Mouse (Mus musculus) embryonic fibroblast, embryonic 13.5 days (primary cell): ENCODE data around the gene Atxn2l. TPM values are rescaled to one million over a fixed set of nuclear protein-coding genes. Genes with fewer than 3 reads are reported as not detected.

ENCODE experiments used
- H3K27ac ChIP-seq: 2 replicates; pipeline ENCODE4 v1.5.1; 2012; ENCODE audit warnings: low read length, control low read depth, inconsistent platforms; ENCODE audit not compliant: insufficient read depth
- H3K4me1 ChIP-seq: 2 replicates; pipeline ENCODE4 v1.6.1; 2011; ENCODE audit warnings: low read length; ENCODE audit not compliant: control insufficient read depth, insufficient read depth
- H3K4me3 ChIP-seq: 2 replicates; pipeline ENCODE4 v1.5.1; 2011; ENCODE audit warnings: mild to moderate bottlenecking, control low read depth, low read length; ENCODE audit not compliant: insufficient read depth
- CTCF ChIP-seq: IDR thresholded peaks from 2 replicates; pipeline ENCODE4 v1.5.1; 2011; ENCODE audit warnings: mild to moderate bottlenecking, control low read depth, low read length, moderate library complexity, borderline replicate concordance; ENCODE audit not compliant: insufficient read depth
- POLR2A ChIP-seq: IDR thresholded peaks from 2 replicates; pipeline ENCODE4 v1.6.1; 2011; ENCODE audit warnings: low read depth, mild to moderate bottlenecking, control low read depth, low read length, moderate library complexity
- polyA plus RNA-seq: library from polyadenylated mRNA; stranded (reverse); fragments of >200 nt; gene quantifications from 2 replicates; pipeline ENCODE4 v1.2.4, GENCODE M21; 2011; ENCODE audit warnings: low read depth; ENCODE audit not compliant: missing spikeins, insufficient read length

The Atxn2l gene
- polyA plus RNA-seq, 1 experiment, result 149 TPM

DNA sequence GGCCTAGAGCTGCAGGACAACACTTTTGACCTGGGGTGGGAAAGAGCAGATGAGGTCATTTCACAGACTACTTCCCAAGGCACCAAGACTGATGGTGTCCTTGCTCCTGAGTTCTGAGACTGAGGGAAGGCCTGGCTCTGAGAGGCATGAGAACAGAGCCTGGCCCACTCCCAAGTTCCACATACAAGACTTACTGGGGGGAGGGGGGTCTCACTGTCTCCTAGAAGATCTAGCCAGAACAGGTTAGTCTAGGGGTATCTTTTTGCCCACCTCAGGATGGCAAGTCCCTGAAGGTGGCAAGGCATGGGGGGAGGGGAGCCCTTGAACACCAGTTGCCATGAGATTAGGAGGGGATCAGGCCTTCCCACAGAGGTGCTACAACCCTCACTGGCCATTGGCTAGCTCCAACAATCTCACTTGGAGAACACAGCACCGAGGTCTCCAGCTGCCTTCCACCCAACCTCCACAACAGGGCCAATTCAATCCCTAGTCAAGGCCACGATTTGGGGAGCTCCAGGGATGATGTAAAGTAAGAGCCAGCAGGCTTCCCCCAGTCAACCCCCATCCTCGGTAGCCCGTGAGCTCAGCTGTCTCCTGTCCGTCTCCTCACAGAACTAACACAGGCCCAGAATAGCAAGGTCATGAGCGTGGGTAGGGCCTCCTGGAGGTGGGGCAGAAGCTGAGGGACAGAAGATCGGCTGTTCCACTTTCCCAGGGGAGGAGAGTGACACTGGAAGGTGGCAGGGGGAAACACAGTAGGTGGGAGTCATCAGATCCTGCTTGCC, 37.8 kb downstream of the Atxn2l start:
- no peak overlapping the region for H3K4me3 ChIP-seq
- no peak for TF ChIP-seq POLR2A
- no peak for TF ChIP-seq CTCF
- H3K4me1 ChIP-seq, result no peaks in the 10 kb centered on the region
- no peak overlapping the region for H3K27ac ChIP-seq

DNA sequence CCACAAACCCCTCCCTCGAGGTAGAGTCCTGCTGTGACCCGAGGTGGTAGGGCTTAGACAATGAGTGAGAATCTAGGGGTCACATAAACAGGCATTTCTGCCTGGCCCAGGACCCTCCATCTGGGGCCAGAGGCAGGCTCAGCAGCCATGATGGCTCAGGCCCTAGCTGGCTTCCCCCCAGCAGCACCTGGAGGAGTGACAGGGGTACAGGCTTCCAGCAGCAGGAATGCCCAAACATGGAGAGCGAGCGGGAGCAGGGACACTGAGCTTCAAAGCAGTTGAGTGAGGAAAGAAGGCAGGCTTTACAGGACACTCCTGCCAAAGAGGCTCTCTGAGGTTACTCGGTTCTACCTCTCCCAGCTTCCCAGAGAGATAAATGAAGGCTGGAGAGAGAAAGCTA, 38.4 kb downstream of the Atxn2l start:
- H3K4me1 ChIP-seq, result no peaks in the 10 kb centered on the region
- TF ChIP-seq POLR2A, result no peak
- no peak for TF ChIP-seq CTCF
- H3K27ac ChIP-seq, result no peak overlapping the region
- H3K4me3 ChIP-seq, result no peak overlapping the region

DNA sequence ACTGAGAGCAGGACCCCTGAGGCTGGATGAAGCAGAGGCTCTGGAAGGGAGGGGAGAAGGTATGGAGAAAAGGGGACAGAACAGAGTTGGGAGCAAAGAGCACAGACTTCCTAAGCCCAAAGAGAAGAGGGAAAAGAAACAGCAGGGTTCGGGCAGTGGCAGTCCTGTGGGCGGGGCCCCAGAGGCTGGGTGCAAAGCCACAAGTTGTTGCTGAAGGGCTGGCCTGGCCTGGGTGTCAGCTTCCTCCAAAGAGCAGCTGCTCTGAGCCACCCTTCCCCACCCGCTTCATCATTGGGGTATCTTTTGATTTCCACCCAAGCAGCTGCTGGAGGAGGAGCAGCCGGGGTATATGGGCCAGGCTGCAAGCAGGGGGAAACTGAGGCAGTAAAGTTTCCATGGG, 39.1 kb downstream of the Atxn2l start:
- Histone ChIP-seq H3K4me3 (no peak overlapping the region), H3K4me1 (no peaks in the 10 kb centered on the region), H3K27ac (no peak overlapping the region)
- TF ChIP-seq CTCF (no peak), POLR2A (no peak)

DNA sequence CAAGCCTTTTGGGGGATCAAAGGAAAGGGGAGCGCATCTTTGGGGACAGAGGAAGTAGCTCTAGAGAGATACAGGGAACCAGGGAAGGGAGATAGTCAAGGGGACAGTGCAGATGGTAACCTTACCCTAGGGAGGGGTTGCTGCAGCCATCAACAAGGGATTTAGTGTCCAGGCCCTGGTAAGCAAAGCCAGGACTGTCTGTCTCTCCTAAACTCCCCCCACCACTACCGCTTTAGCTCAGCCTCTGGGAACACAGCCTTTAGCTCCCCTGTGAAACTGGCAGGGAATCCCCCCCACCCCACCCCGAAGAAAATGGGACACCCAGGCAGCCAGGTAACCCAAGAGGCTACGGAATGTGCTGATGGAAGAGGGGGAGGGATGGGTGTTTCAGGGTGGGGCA, 39.7 kb downstream of the Atxn2l start:
- no peak overlapping the region for H3K4me3 ChIP-seq
- H3K4me1 ChIP-seq, result no peaks in the 10 kb centered on the region
- no peak overlapping the region for H3K27ac ChIP-seq
- TF ChIP-seq CTCF, result no peak
- TF ChIP-seq POLR2A, result no peak

DNA sequence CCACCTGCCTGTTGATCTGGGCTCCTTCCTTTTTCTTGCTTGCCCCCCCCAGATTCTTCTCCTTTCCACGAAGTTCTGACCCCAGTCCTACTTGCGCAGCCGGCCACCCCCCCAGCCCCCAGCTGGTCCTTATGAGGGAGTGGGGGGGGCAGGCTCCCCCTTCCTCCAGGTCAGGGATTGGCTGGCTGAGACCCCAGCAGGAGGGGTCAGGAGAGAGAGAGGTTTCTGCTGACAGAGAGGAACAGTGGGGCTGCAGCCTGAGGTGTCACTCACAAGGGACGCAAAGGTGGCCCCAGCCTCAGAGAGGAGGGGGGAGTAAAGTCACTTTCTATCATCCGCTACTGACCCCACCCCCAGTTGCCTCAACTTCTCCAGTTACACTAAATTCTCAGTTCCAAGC, 40.2 kb downstream of the Atxn2l start, which contains the start of gene Atp2a1:
Atp2a1 (minus strand) TSS at position 105 of the 400 bp plus-strand sequence.
- H3K4me1 ChIP-seq, result no peaks in the 10 kb centered on the region
- H3K27ac ChIP-seq, result no peak within 1 kb of the TSS
- TF ChIP-seq CTCF (no peak), POLR2A (no peak)
- no peak within 1 kb of the TSS for H3K4me3 ChIP-seq

DNA sequence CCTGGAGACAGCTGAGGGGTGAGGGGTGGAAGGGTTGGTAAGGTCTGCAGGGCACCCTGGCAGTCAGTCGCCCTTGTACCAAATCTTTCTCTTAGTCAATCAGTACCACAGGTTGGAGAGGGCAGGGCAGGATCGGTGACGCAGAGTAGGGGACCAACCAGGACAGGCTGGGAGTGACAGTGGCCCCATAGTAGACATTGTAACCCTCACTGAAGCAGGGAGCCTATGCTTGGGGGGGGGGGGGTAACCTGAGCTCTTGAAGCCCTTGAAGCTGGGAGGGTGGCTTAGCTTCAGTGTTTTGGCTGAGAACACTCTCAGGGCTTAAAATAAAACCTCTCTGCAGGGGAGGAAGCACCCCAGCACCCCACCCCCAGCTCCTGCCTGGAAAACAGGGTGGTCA, 41.6 kb downstream of the Atxn2l start:
- no peaks in the 10 kb centered on the region for H3K4me1 ChIP-seq
- no peak overlapping the region for H3K4me3 ChIP-seq
- H3K27ac ChIP-seq, result no peak overlapping the region
- no peak for TF ChIP-seq CTCF
- no peak for TF ChIP-seq POLR2A

DNA sequence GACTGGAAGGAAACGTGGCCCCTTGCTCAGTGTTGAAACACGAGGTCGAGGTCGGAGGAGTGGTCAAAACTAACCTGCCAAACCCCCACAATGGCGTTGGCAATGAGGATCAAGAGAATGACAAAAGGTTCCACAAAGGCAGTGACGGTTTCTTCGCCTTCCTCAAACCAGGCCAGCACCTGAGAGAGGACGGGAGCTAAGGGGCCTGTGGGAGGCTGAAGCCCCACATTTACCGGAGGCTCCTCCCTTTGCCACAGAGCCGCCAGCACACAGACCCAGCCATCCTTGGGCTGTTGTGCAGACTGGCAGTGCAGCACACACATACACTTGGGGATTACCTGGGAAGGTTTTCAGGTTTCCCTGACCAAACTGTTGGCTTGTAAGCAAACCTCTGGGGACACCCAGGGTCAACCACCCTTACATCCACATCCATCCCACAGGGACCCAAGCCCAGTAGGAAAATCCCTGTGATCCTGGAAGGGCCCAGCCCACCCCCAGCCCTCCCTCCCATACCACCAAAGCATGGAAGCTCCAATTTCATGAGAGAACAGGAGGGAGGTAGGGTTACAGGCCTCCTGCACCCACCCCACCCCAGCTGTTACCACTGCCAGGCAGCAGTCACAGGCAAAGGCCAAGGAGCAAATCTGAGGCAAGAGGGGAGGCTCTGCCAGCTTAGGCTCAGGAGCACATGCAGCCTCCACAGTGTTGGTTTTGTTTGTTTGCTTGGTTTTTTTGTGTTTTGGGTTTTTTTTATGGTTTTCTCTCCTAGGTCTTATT, 42.4 kb downstream of the Atxn2l start:
- Histone ChIP-seq H3K4me1 (no peaks in the 10 kb centered on the region), H3K27ac (no peak overlapping the region)
- TF ChIP-seq POLR2A (no peak), CTCF (no peak)

DNA sequence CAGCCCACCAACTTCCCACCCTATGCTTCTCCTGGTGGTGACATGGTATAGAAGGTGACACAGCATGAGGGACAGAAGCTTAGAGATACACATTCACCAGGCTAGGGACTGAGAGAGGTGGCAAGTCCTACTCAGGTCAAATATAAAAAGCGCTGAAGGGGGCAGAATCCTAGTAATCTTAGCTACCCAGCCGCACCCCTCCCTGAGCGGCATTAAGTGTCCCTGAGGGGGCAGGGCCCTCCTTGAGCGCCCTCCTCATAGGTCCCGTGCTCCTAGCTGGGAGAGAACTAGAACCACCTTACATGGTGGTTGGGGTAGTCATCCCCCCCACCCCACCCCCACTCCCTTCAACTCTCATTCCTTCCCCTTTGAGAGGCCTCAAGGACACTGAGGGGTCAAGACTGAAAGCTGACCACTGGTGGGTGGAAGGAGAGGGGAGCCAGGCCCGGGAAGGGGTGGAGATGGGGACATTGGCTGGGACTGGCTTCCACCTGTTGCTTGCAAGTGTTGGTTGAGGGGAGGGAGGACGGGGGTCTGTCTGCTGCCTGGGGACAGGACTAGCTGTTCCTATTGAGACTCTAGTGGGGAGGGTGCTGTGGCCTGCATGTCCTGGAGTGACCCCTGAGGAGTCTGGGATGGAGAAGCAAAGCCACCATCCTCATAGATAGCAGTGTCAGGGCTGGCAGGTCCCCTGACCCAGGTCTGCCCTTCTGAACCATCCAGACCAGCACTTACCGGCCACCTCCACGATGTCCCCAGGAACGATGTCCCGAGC, 44.2 kb downstream of the Atxn2l start:
- no peak overlapping the region for H3K27ac ChIP-seq
- no peaks in the 10 kb centered on the region for H3K4me1 ChIP-seq
- TF ChIP-seq POLR2A, result no peak
- TF ChIP-seq CTCF, result no peak
- no peak overlapping the region for H3K4me3 ChIP-seq

More for the DNA sequence above, 42.4 kb downstream of the Atxn2l start:
- H3K4me3 ChIP-seq, result no peak overlapping the region

DNA sequence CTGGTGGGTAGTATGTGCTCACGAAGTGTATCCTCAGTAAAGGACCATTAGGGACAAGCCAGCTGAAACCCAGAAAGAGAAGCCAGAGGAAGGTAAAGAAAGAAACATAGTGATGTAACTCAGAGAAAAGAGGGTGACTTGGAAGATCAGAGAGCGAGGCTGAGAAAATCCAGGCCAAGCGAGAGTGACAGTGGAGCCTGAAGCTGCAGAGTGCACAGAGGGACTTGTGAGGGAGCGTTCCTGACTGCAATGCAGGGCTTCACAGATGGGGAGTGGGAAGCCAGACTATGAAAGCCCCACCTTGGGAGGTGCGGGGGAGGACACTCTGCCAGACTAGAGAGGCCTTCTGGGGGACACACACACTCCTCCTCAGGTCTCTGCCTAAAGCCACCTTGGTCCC, 45.0 kb downstream of the Atxn2l start:
- no peak for TF ChIP-seq POLR2A
- TF ChIP-seq CTCF, result no peak
- Histone ChIP-seq H3K4me3 (no peak overlapping the region), H3K27ac (no peak overlapping the region), H3K4me1 (no peaks in the 10 kb centered on the region)
